Mouse (Mus musculus) embryonic fibroblast, embryonic 13.5 days (primary cell): ENCODE data around the gene Zfhx3.

Experiments used
- CTCF ChIP-seq: IDR thresholded peaks from 2 replicates; pipeline ENCODE4 v1.5.1; 2011; ENCODE audit warnings: mild to moderate bottlenecking, control low read depth, low read length, moderate library complexity, borderline replicate concordance; ENCODE audit not compliant: insufficient read depth
- POLR2A ChIP-seq: IDR thresholded peaks from 2 replicates; pipeline ENCODE4 v1.6.1; 2011; ENCODE audit warnings: low read depth, mild to moderate bottlenecking, control low read depth, low read length, moderate library complexity

DNA sequence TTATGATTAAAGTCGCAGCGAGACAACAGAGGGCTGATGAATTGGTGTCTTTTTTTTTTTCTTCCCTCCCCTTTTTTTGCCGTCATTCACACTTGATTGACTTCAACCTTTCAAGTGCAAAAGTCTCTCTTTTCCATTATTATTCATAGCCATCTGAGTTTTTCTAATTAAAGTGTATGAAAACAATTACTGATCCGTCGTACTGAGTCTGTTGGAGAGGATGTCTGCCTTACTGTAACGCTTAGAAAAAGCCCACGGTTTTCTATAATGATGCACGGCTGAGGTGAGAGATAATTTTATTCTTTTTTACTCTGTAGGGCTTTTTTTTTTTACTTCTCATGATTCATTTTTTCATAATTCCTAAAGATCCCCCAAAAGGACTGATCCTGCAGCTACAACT lies 1000.2 kb downstream of the Zfhx3 start:
- no peak for TF ChIP-seq CTCF
- no peak for TF ChIP-seq POLR2A
